Mouse (Mus musculus): ENCODE data around the gene Sp1. TPM values are rescaled to one million over a fixed set of nuclear protein-coding genes. Genes with fewer than 3 reads are reported as not detected.

Gene Sp1
- 6.6 and 7.0 TPM in 2 replicates for polyA plus RNA-seq (2014; fragmentation: Nextera tagmentation; extraction: Ambion mirVana)

GRCm38 (mm10) chr15:102405489-102406195 lies at the start of gene Sp1:
Sp1 (plus strand) TSS chr15:102406143.
- peak within 1 kb of the TSS; percentile 56 for H3K4me2 ChIP-seq (ENCODE audit: low read length)
- H3K9me3 ChIP-seq (replicated peaks; ENCODE audit: control insufficient read depth, low read length): no peaks in the 10 kb centered on the region
- H3K27me3 ChIP-seq (replicated peaks; ENCODE audit: control insufficient read depth, insufficient read depth, low read length): no peaks in the 10 kb centered on the region
- peaks cover 31% of the 10 kb centered on the region for H3K36me3 ChIP-seq (ENCODE audit: control insufficient read depth, insufficient read depth, low read length)
- H3K4me3 ChIP-seq (ENCODE audit: low read depth, low read length): peak within 1 kb of the TSS; percentile 80
- peaks cover 25% of the 10 kb centered on the region for H3K4me1 ChIP-seq (ENCODE audit: control insufficient read depth, insufficient read depth, low read length)
- ATAC-seq (peak; percentile 98), DNase-seq (ENCODE audit: low spot score) (peak; percentile 100)
- WGBS: under 1% methylated on average over 35 of the region's 38 CpGs
- peak within 1 kb of the TSS; percentile 87 for H3K9ac ChIP-seq (ENCODE audit: low read length)
- peak within 1 kb of the TSS; percentile 99 for H3K27ac ChIP-seq (ENCODE audit: low read depth, low read length)

DNA sequence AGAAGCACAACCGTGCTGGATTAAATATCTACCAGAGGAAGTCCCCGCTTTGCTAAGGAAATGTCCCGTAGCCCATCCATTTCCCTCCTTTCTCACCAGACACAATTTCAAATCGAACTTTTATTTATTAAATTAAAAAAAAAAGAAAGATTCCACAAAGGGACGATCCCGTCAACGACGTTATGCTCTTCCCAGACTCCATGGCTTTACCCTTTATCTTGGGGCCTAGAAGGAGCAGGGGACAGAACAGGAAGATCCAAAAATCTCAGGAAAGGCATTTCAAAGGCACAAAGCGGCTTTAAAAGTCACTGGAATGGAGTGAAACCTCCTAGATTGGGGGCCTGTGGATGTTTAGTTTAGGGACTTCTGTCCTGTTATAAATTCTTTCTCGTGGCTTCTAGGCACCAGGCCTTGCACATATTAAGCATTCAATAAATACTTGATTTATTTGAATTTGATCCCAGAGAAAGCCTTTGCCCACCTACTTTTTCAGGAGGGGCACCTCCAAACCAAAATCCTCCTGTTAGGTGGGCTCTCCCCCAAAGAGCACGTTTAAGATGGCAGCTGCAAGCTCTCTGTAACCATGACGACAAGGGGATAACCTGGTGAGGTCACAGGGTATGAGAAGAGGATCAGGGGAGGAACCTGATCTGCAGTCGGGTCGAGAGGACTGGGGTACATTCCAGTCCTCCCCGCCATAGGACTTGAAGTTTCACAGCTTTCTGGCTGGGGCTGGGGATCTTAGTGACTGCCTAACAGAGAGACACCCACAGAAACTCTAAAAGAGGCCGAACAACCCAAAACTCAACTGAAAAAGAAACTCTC lies 49.2 kb upstream of the Sp1 start:
- no peak overlapping the region for H3K27ac ChIP-seq (ENCODE audit: low read depth, low read length)
- DNase-seq (ENCODE audit: low spot score): no peak
- ATAC-seq: no peak
- H3K4me1 ChIP-seq (ENCODE audit: control insufficient read depth, insufficient read depth, low read length): 0 out of 2 replicates have a peak, but pooled peaks cover 4% of the 10 kb centered on the region
- H3K27me3 ChIP-seq (replicated peaks; ENCODE audit: control insufficient read depth, insufficient read depth, low read length): peaks cover 32% of the 10 kb centered on the region
- H3K9me3 ChIP-seq (replicated peaks; ENCODE audit: control insufficient read depth, low read length): no peaks in the 10 kb centered on the region
- no peaks in the 10 kb centered on the region for H3K36me3 ChIP-seq (ENCODE audit: control insufficient read depth, insufficient read depth, low read length)
- peak overlapping the region; percentile 98 for H3K4me2 ChIP-seq (ENCODE audit: low read length)
- H3K9ac ChIP-seq (ENCODE audit: low read length): no peak overlapping the region; the same call in 1 of the 2 replicates
- WGBS: 31% methylated on average over 16 of the region's 16 CpGs
- H3K4me3 ChIP-seq (ENCODE audit: low read depth, low read length): 0 out of 2 replicates have a peak overlapping the region, but pooled peaks have one; percentile 49

DNA sequence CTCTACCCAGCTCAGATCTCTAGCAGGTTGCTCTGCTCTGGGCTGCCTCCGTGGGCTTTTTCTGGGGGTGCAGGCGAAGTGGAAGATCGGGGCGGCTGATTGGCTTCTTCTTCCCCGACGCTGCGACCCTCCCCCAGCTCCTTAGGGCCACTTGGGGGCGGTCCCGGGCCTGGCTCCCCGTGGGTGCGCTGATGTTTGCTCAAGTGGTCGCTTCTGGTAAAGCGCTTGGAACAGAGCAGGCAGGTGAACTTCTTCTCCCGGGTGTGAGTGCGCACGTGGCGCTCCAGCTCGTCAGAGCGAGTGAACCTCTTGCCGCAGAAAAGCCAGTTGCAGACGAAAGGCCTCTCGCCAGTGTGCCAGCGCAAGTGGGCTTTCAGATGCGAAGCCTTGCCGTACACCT lies 47.8 kb upstream of the Sp1 start:
- Histone ChIP-seq H3K4me2 (ENCODE audit: low read length) (peak overlapping the region; percentile 34), H3K27me3 (replicated peaks; ENCODE audit: control insufficient read depth, insufficient read depth, low read length) (peaks cover 32% of the 10 kb centered on the region), H3K4me3 (ENCODE audit: low read depth, low read length) (no peak overlapping the region), H3K9me3 (replicated peaks; ENCODE audit: control insufficient read depth, low read length) (no peaks in the 10 kb centered on the region), H3K36me3 (ENCODE audit: control insufficient read depth, insufficient read depth, low read length) (no peaks in the 10 kb centered on the region), H3K27ac (ENCODE audit: low read depth, low read length) (no peak overlapping the region), H3K9ac (ENCODE audit: low read length) (0 out of 2 replicates have a peak overlapping the region, but pooled peaks have one; percentile 21), H3K4me1 (ENCODE audit: control insufficient read depth, insufficient read depth, low read length) (0 out of 2 replicates have a peak, but pooled peaks cover 4% of the 10 kb centered on the region)
- no peak for DNase-seq (ENCODE audit: low spot score)
- WGBS: 3% methylated on average over 25 of the region's 25 CpGs
- no peak for ATAC-seq

DNA sequence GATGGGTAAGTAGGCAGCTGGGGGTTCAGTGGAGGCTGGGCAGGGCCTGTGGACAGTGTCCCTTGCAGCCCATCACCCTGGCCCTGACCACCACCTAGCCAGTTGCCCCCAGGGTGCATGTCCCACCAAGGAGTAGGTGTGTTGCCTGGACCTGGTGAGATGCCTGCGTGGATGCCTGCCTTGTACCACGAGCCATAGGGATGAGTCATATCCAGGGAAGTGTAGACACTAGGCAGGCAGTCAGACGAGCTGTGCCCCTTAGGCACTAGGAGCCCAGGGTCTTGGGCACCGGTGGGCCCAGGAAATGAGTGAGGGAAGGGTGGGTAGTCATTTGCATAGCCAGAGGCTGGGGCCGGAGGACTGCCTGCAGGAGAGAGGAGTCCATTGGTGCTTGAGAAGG lies 47.1 kb upstream of the Sp1 start:
- no peaks in the 10 kb centered on the region for H3K9me3 ChIP-seq (replicated peaks; ENCODE audit: control insufficient read depth, low read length)
- 33% methylated on average over 5 of the region's 5 CpGs for WGBS
- H3K9ac ChIP-seq (ENCODE audit: low read length): no peak overlapping the region
- no peaks in the 10 kb centered on the region for H3K36me3 ChIP-seq (ENCODE audit: control insufficient read depth, insufficient read depth, low read length)
- H3K27me3 ChIP-seq (replicated peaks; ENCODE audit: control insufficient read depth, insufficient read depth, low read length): peaks cover 32% of the 10 kb centered on the region
- ATAC-seq (no peak), DNase-seq (ENCODE audit: low spot score) (no peak)
- 0 out of 2 replicates have a peak, but pooled peaks cover 4% of the 10 kb centered on the region for H3K4me1 ChIP-seq (ENCODE audit: control insufficient read depth, insufficient read depth, low read length)
- H3K4me2 ChIP-seq (ENCODE audit: low read length): no peak overlapping the region
- H3K27ac ChIP-seq (ENCODE audit: low read depth, low read length): no peak overlapping the region
- no peak overlapping the region for H3K4me3 ChIP-seq (ENCODE audit: low read depth, low read length)

DNA sequence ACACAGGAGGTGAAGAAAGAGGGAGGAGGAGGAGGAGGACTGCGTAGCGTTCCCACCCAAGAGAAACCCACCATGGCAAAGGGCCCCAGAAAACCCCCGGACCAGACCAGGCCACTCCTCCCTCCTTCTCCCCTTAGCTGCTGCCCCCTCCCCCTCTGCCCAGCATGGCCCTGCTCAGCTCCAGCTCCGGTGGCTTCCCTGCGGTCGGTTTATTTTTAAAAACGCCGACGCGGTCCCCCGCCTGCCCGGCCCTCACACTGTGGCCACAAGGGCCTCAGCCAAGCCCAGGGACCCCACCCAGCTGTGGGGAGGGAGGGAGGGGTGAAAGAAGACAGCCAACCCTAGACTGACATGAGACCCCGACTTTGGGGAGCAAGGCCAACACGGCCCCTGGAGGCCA lies 43.3 kb upstream of the Sp1 start:
- DNase-seq (ENCODE audit: low spot score) (no peak), ATAC-seq (no peak)
- H3K27me3 ChIP-seq (replicated peaks; ENCODE audit: control insufficient read depth, insufficient read depth, low read length): peaks cover 18% of the 10 kb centered on the region
- H3K4me3 ChIP-seq (ENCODE audit: low read depth, low read length): no peak overlapping the region
- no peak overlapping the region for H3K4me2 ChIP-seq (ENCODE audit: low read length)
- 0 out of 2 replicates have a peak, but pooled peaks cover 4% of the 10 kb centered on the region for H3K4me1 ChIP-seq (ENCODE audit: control insufficient read depth, insufficient read depth, low read length)
- H3K27ac ChIP-seq (ENCODE audit: low read depth, low read length): no peak overlapping the region
- H3K9me3 ChIP-seq (replicated peaks; ENCODE audit: control insufficient read depth, low read length): no peaks in the 10 kb centered on the region
- H3K36me3 ChIP-seq (ENCODE audit: control insufficient read depth, insufficient read depth, low read length): no peaks in the 10 kb centered on the region
- H3K9ac ChIP-seq (ENCODE audit: low read length): no peak overlapping the region
- 12% methylated on average over 14 of the region's 14 CpGs for WGBS

GRCm38 (mm10) chr15:102364678-102365077 lies 41.3 kb upstream of the Sp1 start:
- 97% methylated on average over 1 of the region's 1 CpGs for WGBS
- Histone ChIP-seq H3K36me3 (ENCODE audit: control insufficient read depth, insufficient read depth, low read length) (no peaks in the 10 kb centered on the region), H3K4me1 (ENCODE audit: control insufficient read depth, insufficient read depth, low read length) (no peaks in the 10 kb centered on the region), H3K9ac (ENCODE audit: low read length) (no peak overlapping the region), H3K27ac (ENCODE audit: low read depth, low read length) (no peak overlapping the region), H3K9me3 (replicated peaks; ENCODE audit: control insufficient read depth, low read length) (no peaks in the 10 kb centered on the region), H3K27me3 (replicated peaks; ENCODE audit: control insufficient read depth, insufficient read depth, low read length) (peaks cover 5% of the 10 kb centered on the region; the same call in 1 of the 2 replicates), H3K4me3 (ENCODE audit: low read depth, low read length) (no peak overlapping the region), H3K4me2 (ENCODE audit: low read length) (no peak overlapping the region)
- no peak for ATAC-seq
- no peak for DNase-seq (ENCODE audit: low spot score)

GRCm38 (mm10) chr15:102366238-102366637 lies 39.7 kb upstream of the Sp1 start:
- Histone ChIP-seq H3K9ac (ENCODE audit: low read length) (peak overlapping the region; percentile 40; the same call in 1 of the 2 replicates), H3K36me3 (ENCODE audit: control insufficient read depth, insufficient read depth, low read length) (no peaks in the 10 kb centered on the region), H3K9me3 (replicated peaks; ENCODE audit: control insufficient read depth, low read length) (no peaks in the 10 kb centered on the region), H3K27me3 (replicated peaks; ENCODE audit: control insufficient read depth, insufficient read depth, low read length) (peaks cover 9% of the 10 kb centered on the region; the same call in 1 of the 2 replicates), H3K27ac (ENCODE audit: low read depth, low read length) (no peak overlapping the region), H3K4me3 (ENCODE audit: low read depth, low read length) (0 out of 2 replicates have a peak overlapping the region, but pooled peaks have one; percentile 6), H3K4me1 (ENCODE audit: control insufficient read depth, insufficient read depth, low read length) (no peaks in the 10 kb centered on the region), H3K4me2 (ENCODE audit: low read length) (peak overlapping the region; percentile 42)
- no peak for DNase-seq (ENCODE audit: low spot score)
- no peak for ATAC-seq
- 8% methylated on average over 7 of the region's 7 CpGs for WGBS

DNA sequence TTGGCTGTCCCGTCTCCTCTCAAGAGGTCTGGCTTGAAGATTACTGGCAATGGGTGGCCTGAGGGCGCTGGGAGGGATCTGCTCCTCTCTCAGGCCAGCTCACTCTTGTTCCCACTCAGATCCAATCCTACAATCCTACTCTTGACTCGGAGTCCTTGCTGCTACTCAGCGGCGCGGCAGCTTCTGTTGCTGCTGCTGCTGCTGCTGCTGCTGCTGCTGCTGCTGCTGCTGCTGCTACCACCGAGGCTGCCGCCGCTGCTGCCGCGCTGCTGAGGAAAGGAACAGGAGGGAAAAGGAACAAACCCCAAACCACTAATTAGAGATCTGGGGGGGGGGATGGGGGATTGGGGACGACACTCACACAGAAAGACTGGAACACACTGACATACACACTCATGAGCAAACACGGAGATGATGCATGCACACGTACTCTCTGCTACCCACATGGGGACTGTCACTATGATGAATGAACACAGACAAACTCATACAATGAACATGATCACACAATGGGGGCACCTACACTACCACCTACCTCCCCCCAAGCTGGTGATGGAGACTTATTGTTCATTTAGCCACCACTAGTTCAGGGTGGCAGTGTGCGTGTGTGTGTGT lies 39.1 kb upstream of the Sp1 start, which contains the start of gene Sp7:
TSS of gene Sp7 (minus strand) at position 450 of the 612 bp plus-strand sequence.
- H3K9me3 ChIP-seq (replicated peaks; ENCODE audit: control insufficient read depth, low read length): no peaks in the 10 kb centered on the region
- 8% methylated on average over 15 of the region's 15 CpGs for WGBS
- H3K9ac ChIP-seq (ENCODE audit: low read length): peak within 1 kb of the TSS; percentile 40; the same call in 1 of the 2 replicates
- no peak within 1 kb of the TSS for H3K27ac ChIP-seq (ENCODE audit: low read depth, low read length)
- no peaks in the 10 kb centered on the region for H3K4me1 ChIP-seq (ENCODE audit: control insufficient read depth, insufficient read depth, low read length)
- ATAC-seq: no peak
- H3K27me3 ChIP-seq (replicated peaks; ENCODE audit: control insufficient read depth, insufficient read depth, low read length): peaks cover 9% of the 10 kb centered on the region; the same call in 1 of the 2 replicates
- H3K36me3 ChIP-seq (ENCODE audit: control insufficient read depth, insufficient read depth, low read length): no peaks in the 10 kb centered on the region
- DNase-seq (ENCODE audit: low spot score): peak; percentile 46
- peak within 1 kb of the TSS; percentile 42 for H3K4me2 ChIP-seq (ENCODE audit: low read length)
- 0 out of 2 replicates have a peak within 1 kb of the TSS, but pooled peaks have one; percentile 6 for H3K4me3 ChIP-seq (ENCODE audit: low read depth, low read length)
